Comparison of ENCODE assay signal across 9 mouse cellular contexts in the genomic region with DNA sequence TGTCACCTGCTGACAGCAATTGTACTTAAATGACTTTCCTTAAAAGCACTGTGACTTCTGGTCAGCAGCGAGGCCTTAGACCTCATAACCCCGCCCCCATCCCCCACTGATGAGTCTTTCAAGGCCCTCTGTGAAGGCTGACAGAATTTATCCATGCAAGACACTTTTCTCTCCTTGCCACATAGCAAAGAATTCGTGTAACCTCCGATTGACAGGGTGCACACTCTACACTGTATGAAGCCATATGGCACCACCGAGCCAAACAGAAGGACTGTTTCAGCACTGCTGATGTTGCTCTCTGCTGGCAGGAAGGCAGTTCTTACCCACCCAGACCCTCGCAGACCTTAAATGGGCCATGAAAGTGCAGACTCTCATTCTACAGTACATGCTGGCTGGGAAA. TPM values are rescaled to one million over a fixed set of nuclear protein-coding genes. Genes with fewer than 3 reads are reported as not detected.
DNase-seq lines count a peak whose midpoint lies in the region; ATAC-seq lines count a peak whose summit lies in the region.
"Had no signal": no experiment of that assay in that cellular context is flagged by ENCODE, and none has a peak within 500 bp of the region (broad histone marks: within the 10 kb centered on the region; RNA-seq: fewer than 3 reads in every experiment).

No protein-coding gene starts in this region.

- intact Hi-C loops in gastrocnemius, postnatal 14 days (cut with DNase I; ENCODE audit: low total_unique reads): no loop called here

- peak; percentile 32 to 44 for DNase-seq in cerebellum, postnatal 14 days
- DNase-seq in cerebellum, adult 9-10 months: no peak
- peak; percentile 37 for DNase-seq in brain, adult 2 months (ENCODE audit: low read depth, low spot score)
- no peak for DNase-seq in T-cell, adult 2 months (ENCODE audit: low spot score)
- DNase-seq in gastrocnemius, postnatal 14 days: no peak

- 0 out of 2 replicates have a peak overlapping the region, but pooled peaks have one; percentile 58 for H3K4me3 ChIP-seq in hindbrain, embryonic 12.5 days
- peak overlapping the region; percentile 69 for H3K4me3 ChIP-seq in midbrain, embryonic 13.5 days (replicated peaks)

- 2% methylated on average over 6 of the region's 6 CpGs for WGBS in hindbrain, embryonic 12.5 days
- WGBS in midbrain, embryonic 13.5 days: 7% methylated on average over 6 of the region's 6 CpGs

- no peaks in the 10 kb centered on the region for H3K36me3 ChIP-seq in hindbrain, embryonic 12.5 days
- no peaks in the 10 kb centered on the region for H3K36me3 ChIP-seq in midbrain, embryonic 13.5 days

- H3K9ac ChIP-seq in hindbrain, embryonic 12.5 days: no peak overlapping the region
- no peak overlapping the region for H3K9ac ChIP-seq in midbrain, embryonic 13.5 days (replicated peaks)
- H3K9ac ChIP-seq: liver, embryonic 14.5 days had no signal

- H3K4me1 ChIP-seq in hindbrain, embryonic 12.5 days: peaks cover 17% of the 10 kb centered on the region
- H3K4me1 ChIP-seq in midbrain, embryonic 13.5 days (replicated peaks): peaks cover 24% of the 10 kb centered on the region

- no peaks in the 10 kb centered on the region for H3K9me3 ChIP-seq in hindbrain, embryonic 12.5 days (replicated peaks)
- H3K9me3 ChIP-seq in midbrain, embryonic 13.5 days: no peaks in the 10 kb centered on the region

- peak overlapping the region; percentile 93 for H3K4me2 ChIP-seq in hindbrain, embryonic 12.5 days (replicated peaks)
- peak overlapping the region; percentile 90 for H3K4me2 ChIP-seq in midbrain, embryonic 13.5 days (replicated peaks)

- peaks cover 34% of the 10 kb centered on the region for H3K27me3 ChIP-seq in hindbrain, embryonic 12.5 days
- H3K27me3 ChIP-seq in midbrain, embryonic 13.5 days: peaks cover 30% of the 10 kb centered on the region

- peak; percentile 32; the same call in 1 of the 2 replicates for ATAC-seq in hindbrain, embryonic 12.5 days (ENCODE audit: low FRiP score)
- no peak for ATAC-seq in midbrain, embryonic 13.5 days
- no peak for ATAC-seq in inflammation-experienced regulatory T-cells, adult 6 months

- no peak overlapping the region for H3K27ac ChIP-seq in hindbrain, embryonic 12.5 days
- no peak overlapping the region for H3K27ac ChIP-seq in midbrain, embryonic 13.5 days
- H3K27ac ChIP-seq: liver, embryonic 14.5 days had no signal

RNA-seq across cellular contexts. Expression of a gene that starts 1.8 kb away (rescaled TPM):
- polyA plus RNA-seq in hindbrain, embryonic 12.5 days (2016; fragmentation: Nextera tagmentation; extraction: Ambion mirVana): 5.7 and 6.1 TPM in 2 replicates
- polyA plus RNA-seq in midbrain, embryonic 13.5 days (2015; fragmentation: Nextera tagmentation; extraction: Ambion mirVana): 6.8 and 7.4 TPM in 2 replicates
- polyA plus RNA-seq in inflammation-experienced regulatory T-cells, adult 6 months (2017; shearing (Covaris generic)): not detected
- under 1 TPM; 0.47 to 0.53 TPM for total RNA-seq in gastrocnemius, postnatal 14 days (2021)

RNA-seq across cellular contexts. Expression of a gene that starts 30.6 kb away (rescaled TPM):
- 61.0 and 68.9 TPM in 2 replicates for polyA plus RNA-seq in hindbrain, embryonic 12.5 days (2016; fragmentation: Nextera tagmentation; extraction: Ambion mirVana)
- 50.6 and 53.7 TPM in 2 replicates for polyA plus RNA-seq in midbrain, embryonic 13.5 days (2015; fragmentation: Nextera tagmentation; extraction: Ambion mirVana)
- polyA plus RNA-seq in inflammation-experienced regulatory T-cells, adult 6 months (2017; shearing (Covaris generic)): 10 to 100 TPM; 23.7 to 43.7 (median 40.4) TPM
- total RNA-seq in gastrocnemius, postnatal 14 days (2021): 100 to 1,000 TPM; 233 to 329 TPM

Comparison
In these comparisons a context has a peak if more than half of its experiments do, and no peak if none do; other contexts are left out.
1. DNase-seq: peak in cerebellum, postnatal 14 days (2 of 2) and brain, adult 2 months (single experiment); none in cerebellum, adult 9-10 months (single experiment), T-cell, adult 2 months (single experiment) and gastrocnemius, postnatal 14 days (single experiment).